Mouse (Mus musculus) ES-E14 (cell line): Measurements from ENCODE around the gene Sgms1. TPM values are rescaled to one million over a fixed set of nuclear protein-coding genes. Genes with fewer than 3 reads are reported as not detected.
A peak's percentile ranks its signal among the peaks of the same experiment; 100 is the strongest.

Experiments
- DNase-seq: peaks from one replicate; pipeline ENCODE4 v3.0.0-alpha.2; 2013; ENCODE audit warnings: low read depth, low spot score
- H3K27ac ChIP-seq: 2 replicates; pipeline ENCODE4 v1.5.1; 2012; ENCODE audit warnings: low read depth, mild to moderate bottlenecking, low read length, moderate library complexity, mixed read lengths; ENCODE audit not compliant: poor library complexity, insufficient read depth, severe bottlenecking
- H3K36me3 ChIP-seq: 2 replicates; pipeline ENCODE4 v1.6.1; 2012; ENCODE audit warnings: mild to moderate bottlenecking, low read length, moderate library complexity, mixed read lengths; ENCODE audit not compliant: control insufficient read depth, poor library complexity, insufficient read depth, severe bottlenecking
- H3K4me1 ChIP-seq, 2 experiments: fragments of 150-350 bp in 1 of 2; sonication (generic) in 1 of 2; 2 replicates each; pipeline ENCODE4 v1.6.1; 2012; ENCODE audit warnings: low read length in 2 of 2, mild to moderate bottlenecking in 1 of 2, mixed read lengths in 1 of 2; ENCODE audit not compliant: control insufficient read depth in 2 of 2, insufficient read depth in 2 of 2, poor library complexity in 1 of 2
- H3K4me3 ChIP-seq, 2 experiments: fragments of 150-350 bp in 1 of 2; sonication (generic) in 1 of 2; 2 replicates each; pipeline ENCODE4 v1.5.1; 2012; ENCODE audit warnings: low read length in 2 of 2, low read depth in 1 of 2, mild to moderate bottlenecking in 1 of 2, mixed read lengths in 1 of 2; ENCODE audit not compliant: insufficient read depth in 1 of 2, poor library complexity in 1 of 2, severe bottlenecking in 1 of 2
- H3K9ac ChIP-seq: 2 replicates; pipeline ENCODE4 v1.6.1; 2012; ENCODE audit warnings: low read depth, mild to moderate bottlenecking, low read length, mixed read lengths; ENCODE audit not compliant: poor library complexity, insufficient read depth, severe bottlenecking
- H3K9me3 ChIP-seq: fragments of 150-350 bp; sonication (generic); 2 replicates; pipeline ENCODE4 v1.6.1; 2012; ENCODE audit warnings: low read depth, mild to moderate bottlenecking, low read length; ENCODE audit not compliant: control insufficient read depth, insufficient read depth
- CHD2 ChIP-seq: IDR thresholded peaks from 2 replicates; pipeline ENCODE4 v1.6.1; 2014; ENCODE audit warnings: mild to moderate bottlenecking, low read depth, low read length, inconsistent platforms
- HCFC1 ChIP-seq: IDR thresholded peaks from 2 replicates; pipeline ENCODE4 v1.6.1; 2012; ENCODE audit warnings: low read length, inconsistent platforms, borderline replicate concordance; ENCODE audit not compliant: insufficient read depth
- MAFK ChIP-seq: IDR thresholded peaks from 2 replicates; pipeline ENCODE4 v1.6.1; 2014; ENCODE audit warnings: mild to moderate bottlenecking, low read depth, low read length, inconsistent platforms; ENCODE audit not compliant: insufficient read depth
- ZC3H11A ChIP-seq: IDR thresholded peaks from 2 replicates; pipeline ENCODE4 v1.6.1; 2012; ENCODE audit warnings: low read depth, mild to moderate bottlenecking, inconsistent platforms, low read length, borderline replicate concordance
- ZNF384 ChIP-seq: IDR thresholded peaks from 2 replicates; pipeline ENCODE4 v1.6.1; 2012; ENCODE audit warnings: low read depth, low read length, inconsistent platforms
- in situ Hi-C, 2 experiments: fragments of 600-800 bp; cut with MboI; formaldehyde crosslinking; loops; one replicate each; pipeline ENCODE4 v1.15.1; 2025; ENCODE audit warnings: low sequenced_read_pairs in 2 of 2, inconsistent platforms in 1 of 2; ENCODE audit not compliant: unreplicated experiment in 2 of 2
- total RNA-seq: library from RNA; depleted of rRNA; stranded (reverse); fragments of 300-350 nt; gene quantifications from 2 replicates; pipeline ENCODE4 v1.2.3, GENCODE M21; 2012

The Sgms1 gene
- total RNA-seq, 1 experiment = 42.5 TPM

GRCm38 (mm10) chr19:32255429-32256185 lies 133.9 kb downstream of the Sgms1 start:
- DNase-seq = peak; percentile 61
- Histone ChIP-seq H3K36me3 (no peaks in the 10 kb centered on the region), H3K4me1 (peaks cover 33 to 53% of the 10 kb centered on the region in 2 experiments), H3K9me3 (no peaks in the 10 kb centered on the region), H3K27ac (peak overlapping the region; percentile 98; the same call in 1 of the 2 replicates), H3K9ac (no peak overlapping the region; the same call in 1 of the 2 replicates), H3K4me3 (peak overlapping the region in 1 of 2 experiments; percentile 7; a peak in 1 of 4 replicates)
- TF ChIP-seq MAFK = no peak
- no peak for TF ChIP-seq ZC3H11A
- TF ChIP-seq CHD2 = peak; percentile 43; the same call in 1 of the 2 replicates
- in situ Hi-C loops = no loop called here

DNA sequence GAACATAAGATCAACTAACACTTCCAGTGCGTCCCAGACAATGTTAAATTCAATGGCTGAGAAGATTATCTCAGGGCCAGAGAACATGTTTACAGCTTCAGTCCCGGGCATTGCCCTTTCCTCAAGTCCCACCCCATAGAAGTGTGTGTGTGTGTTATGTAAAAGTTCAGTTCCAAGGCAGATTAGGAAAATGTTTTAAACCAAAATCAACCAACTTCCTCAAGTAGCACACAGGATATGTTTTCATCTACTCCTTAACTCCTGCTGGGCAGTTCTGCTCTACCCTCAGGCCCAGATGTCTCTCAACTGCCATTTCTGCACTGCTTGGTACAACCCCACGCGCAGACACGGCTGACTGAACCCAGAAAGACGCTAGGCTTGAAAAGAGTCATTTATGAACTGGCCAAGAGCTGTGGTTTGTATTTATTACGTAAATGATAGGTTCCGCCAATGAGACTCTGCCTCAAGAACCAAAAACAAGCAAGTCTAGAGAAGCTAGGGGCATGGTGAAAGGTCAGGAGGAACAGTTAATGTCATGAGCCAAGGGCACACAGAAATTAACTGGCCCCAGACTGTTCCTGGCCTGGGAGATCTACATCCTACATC lies 134.7 kb downstream of the Sgms1 start:
- Histone ChIP-seq H3K4me1 (peaks cover 32 to 47% of the 10 kb centered on the region in 2 experiments), H3K4me3 (peak overlapping the region in 1 of 2 experiments; percentile 7; a peak in 2 of 4 replicates), H3K36me3 (no peaks in the 10 kb centered on the region), H3K27ac (peak overlapping the region; percentile 98), H3K9ac (peak overlapping the region; percentile 40; the same call in 1 of the 2 replicates), H3K9me3 (no peaks in the 10 kb centered on the region)
- DNase-seq = no peak
- in situ Hi-C loops = no loop called here
- TF ChIP-seq ZC3H11A = no peak
- no peak for TF ChIP-seq MAFK
- TF ChIP-seq ZNF384 = no peak
- TF ChIP-seq HCFC1 = no peak
- TF ChIP-seq CHD2 = no peak

GRCm38 (mm10) chr19:32254204-32254603 lies 135.3 kb downstream of the Sgms1 start:
- TF ChIP-seq ZC3H11A (no peak), ZNF384 (no peak), HCFC1 (no peak), CHD2 (no peak), MAFK (no peak)
- no peaks in the 10 kb centered on the region for H3K36me3 ChIP-seq
- no peak for DNase-seq
- H3K4me1 ChIP-seq = peaks cover 30 to 43% of the 10 kb centered on the region in 2 experiments
- H3K9me3 ChIP-seq = no peaks in the 10 kb centered on the region
- no peak overlapping the region for H3K9ac ChIP-seq
- H3K27ac ChIP-seq = peak overlapping the region; percentile 98; the same call in 1 of the 2 replicates
- in situ Hi-C loops = no loop called here
- no peak overlapping the region for H3K4me3 ChIP-seq

- in situ Hi-C loops = no loop called here
- Histone ChIP-seq H3K4me3 (no peak overlapping the region), H3K36me3 (no peaks in the 10 kb centered on the region), H3K4me1 (peaks cover 25 to 34% of the 10 kb centered on the region in 2 experiments), H3K27ac (no peak overlapping the region), H3K9me3 (no peaks in the 10 kb centered on the region), H3K9ac (no peak overlapping the region)
- DNase-seq = no peak
- TF ChIP-seq MAFK (no peak), HCFC1 (no peak), ZNF384 (no peak), CHD2 (no peak), ZC3H11A (no peak)
These were observed 136.5 kb downstream of the Sgms1 start for GRCm38 (mm10) chr19:32252987-32253386.

- Histone ChIP-seq H3K27ac (no peak overlapping the region), H3K9me3 (no peaks in the 10 kb centered on the region), H3K9ac (no peak overlapping the region), H3K4me1 (peaks cover 25 to 33% of the 10 kb centered on the region in 2 experiments), H3K36me3 (no peaks in the 10 kb centered on the region), H3K4me3 (no peak overlapping the region)
- in situ Hi-C loops = no loop called here
- DNase-seq = no peak
- TF ChIP-seq ZNF384 (no peak), MAFK (no peak), ZC3H11A (no peak), CHD2 (no peak), HCFC1 (no peak)
These were observed 137.1 kb downstream of the Sgms1 start for GRCm38 (mm10) chr19:32252451-32252850.
